Mouse (Mus musculus) kidney, postnatal 0 days (tissue): ENCODE results near the gene Snai1. TPM values are rescaled to one million over a fixed set of nuclear protein-coding genes. Genes with fewer than 3 reads are reported as not detected.

ENCODE experiments used
- ATAC-seq: fragments of 200-750 bp; cut with Nextera tagmentation; replicated peaks from 2 replicates; pipeline ENCODE4 v1.8.0; 2017; ENCODE audit warnings: low read depth, moderate number of reproducible peaks, moderate TSS enrichment, moderate library complexity; ENCODE audit not compliant: low FRiP score
- DNase-seq: peaks from one replicate; pipeline ENCODE4 v3.0.0-alpha.2; 2016; ENCODE audit warnings: low spot score
- H3K27ac ChIP-seq: fragments of 300-500 bp; sonication (generic); 2 replicates; pipeline ENCODE4 v1.5.1; 2014; ENCODE audit warnings: mild to moderate bottlenecking
- H3K27me3 ChIP-seq: fragments of 300-500 bp; sonication (generic); 2 replicates; pipeline ENCODE4 v1.6.1; 2014; ENCODE audit warnings: low read length, mixed read lengths; ENCODE audit not compliant: insufficient read depth
- H3K36me3 ChIP-seq: fragments of 300-500 bp; sonication (generic); 2 replicates; pipeline ENCODE4 v1.6.1; 2014; ENCODE audit warnings: low read length, mixed read lengths; ENCODE audit not compliant: insufficient read depth
- H3K4me1 ChIP-seq: fragments of 300-500 bp; sonication (generic); replicated peaks from 2 replicates; pipeline ENCODE4 v1.6.1; 2014; ENCODE audit warnings: antibody characterized with exemption, low read length, mixed read lengths; ENCODE audit not compliant: insufficient read depth
- H3K4me2 ChIP-seq: fragments of 300-500 bp; sonication (generic); 2 replicates; pipeline ENCODE4 v1.6.1; 2014; ENCODE audit warnings: mild to moderate bottlenecking, low read length, moderate library complexity, mixed read lengths
- H3K4me3 ChIP-seq: fragments of 300-500 bp; sonication (generic); replicated peaks from 2 replicates; pipeline ENCODE4 v1.5.1; 2014; ENCODE audit warnings: low read depth, low read length
- H3K9ac ChIP-seq: fragments of 300-500 bp; sonication (generic); 2 replicates; pipeline ENCODE4 v1.6.1; 2014; ENCODE audit warnings: low read depth, low read length
- H3K9me3 ChIP-seq: fragments of 300-500 bp; sonication (generic); replicated peaks from 2 replicates; pipeline ENCODE4 v1.6.1; 2016; ENCODE audit warnings: low read length, inconsistent platforms, mixed read lengths
- CTCF ChIP-seq: IDR thresholded peaks from 2 replicates; pipeline ENCODE4 v1.5.1; 2016; ENCODE audit warnings: antibody characterized with exemption, low read depth, mild to moderate bottlenecking, moderate library complexity
- WGBS: fragments of 180-500 bp; shearing (Covaris S2); extraction: QIAGEN DNeasy Blood & Tissue Kit; methylation state at CpG from one replicate; pipeline ENCODE4 v1.1.7; 2014; 5-methylcytosine and 5-hydroxymethylcytosine counted together
- polyA plus RNA-seq: library from polyadenylated mRNA; unstranded; fragments of >200 nt; fragmentation: Nextera tagmentation; extraction: Ambion mirVana; gene quantifications from 2 replicates; pipeline ENCODE4 v1.2.1, GENCODE M21; 2015

Gene Snai1
- polyA plus RNA-seq, 1 experiment from 2014 or later, result 36.1 TPM

GRCm38 (mm10) chr2:167497272-167497671 lies 40.7 kb upstream of the Snai1 start:
- peak; percentile 73 for TF ChIP-seq CTCF
- DNase-seq, result peak; percentile 56
- 76% methylated on average over 5 of the region's 5 CpGs for WGBS

DNA sequence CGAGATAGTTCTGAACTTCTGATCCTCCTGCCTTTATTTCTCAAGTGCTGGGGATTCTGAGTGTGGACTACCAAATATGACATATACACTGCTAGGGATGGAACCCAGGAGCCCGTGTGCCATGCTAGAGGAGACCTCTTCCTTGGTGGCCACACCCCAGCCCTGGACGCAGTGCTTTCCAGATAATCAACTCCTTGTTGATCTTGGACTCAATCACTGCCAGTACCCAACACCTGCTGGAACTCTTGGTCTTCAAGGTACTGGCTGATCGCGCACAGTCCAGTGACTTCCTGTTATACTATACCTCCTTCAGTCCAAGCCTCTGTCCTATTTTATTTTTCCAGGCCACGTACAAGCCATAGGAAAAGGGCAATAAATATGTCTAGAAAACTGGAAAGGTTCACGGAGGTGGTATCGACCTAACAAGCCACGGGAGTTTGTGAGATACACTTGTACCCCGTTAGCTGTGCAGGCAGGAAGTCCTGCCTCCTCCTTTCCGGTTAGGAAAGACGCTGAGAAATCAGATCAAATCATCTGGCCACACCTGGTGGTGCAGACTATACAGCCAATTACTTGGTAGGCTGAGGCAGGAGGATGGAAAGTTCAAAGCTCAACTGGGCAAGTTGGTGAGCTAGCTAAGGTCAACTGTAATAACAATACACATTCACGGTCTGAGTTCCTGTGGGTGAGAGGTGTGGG lies 35.3 kb upstream of the Snai1 start:
- peak overlapping the region; percentile 96 for H3K4me3 ChIP-seq
- no peaks in the 10 kb centered on the region for H3K9me3 ChIP-seq
- H3K4me2 ChIP-seq, result peak overlapping the region; percentile 82
- 0 out of 2 replicates have a peak, but pooled peaks cover 16% of the 10 kb centered on the region for H3K4me1 ChIP-seq
- ATAC-seq, result peak; percentile 22
- no peaks in the 10 kb centered on the region for H3K27me3 ChIP-seq
- peaks cover 7% of the 10 kb centered on the region; the same call in 1 of the 2 replicates for H3K36me3 ChIP-seq
- no peak for DNase-seq
- WGBS, result 42% methylated on average over 13 of the region's 13 CpGs
- no peak for TF ChIP-seq CTCF
- H3K9ac ChIP-seq, result peak overlapping the region; percentile 96
- H3K27ac ChIP-seq, result peak overlapping the region; percentile 90

More at GRCm38 (mm10) chr2:167497272-167497671, 40.7 kb upstream of the Snai1 start:
- H3K27ac ChIP-seq, result no peak overlapping the region
- no peak for ATAC-seq
- no peak overlapping the region for H3K4me3 ChIP-seq
- no peak overlapping the region for H3K4me2 ChIP-seq
- H3K9me3 ChIP-seq, result no peaks in the 10 kb centered on the region
- H3K9ac ChIP-seq, result no peak overlapping the region
- H3K36me3 ChIP-seq, result no peaks in the 10 kb centered on the region
- H3K27me3 ChIP-seq, result no peaks in the 10 kb centered on the region
- H3K4me1 ChIP-seq, result 0 out of 2 replicates have a peak, but pooled peaks cover 5% of the 10 kb centered on the region

DNA sequence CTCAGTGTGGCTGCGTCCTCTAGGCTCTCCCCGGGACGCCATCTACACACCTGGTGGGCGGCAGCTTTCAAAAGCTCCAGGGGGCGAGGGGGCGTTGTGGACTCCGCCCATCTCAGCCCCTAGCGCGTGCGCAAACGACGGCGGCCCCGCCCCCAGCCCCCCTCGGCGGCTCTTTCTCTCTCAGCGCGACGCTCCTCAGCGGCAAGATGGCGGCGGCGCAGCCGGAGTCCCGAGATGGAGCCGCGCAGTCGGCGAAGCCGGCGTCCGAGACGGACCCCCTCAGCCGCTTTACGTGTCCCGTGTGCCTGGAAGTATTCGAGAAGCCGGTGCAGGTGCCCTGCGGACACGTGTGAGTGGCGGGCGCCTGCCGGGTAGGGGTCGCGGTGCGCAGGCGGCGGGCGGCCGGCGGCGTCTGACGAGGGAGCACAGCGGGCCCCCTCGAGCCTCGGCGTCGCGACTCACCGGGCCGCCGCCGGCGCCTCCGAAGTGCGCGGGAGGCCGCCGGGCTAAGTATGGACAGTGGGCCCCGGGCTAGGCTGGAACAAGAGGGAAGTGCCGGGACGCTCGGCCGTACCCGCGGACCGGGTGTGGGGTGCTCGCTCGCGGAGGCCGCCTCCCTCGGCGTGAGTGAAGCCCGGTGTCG lies 34.6 kb upstream of the Snai1 start:
- Histone ChIP-seq H3K27me3 (no peaks in the 10 kb centered on the region), H3K9me3 (no peaks in the 10 kb centered on the region), H3K27ac (peak overlapping the region; percentile 90), H3K4me2 (peak overlapping the region; percentile 82), H3K9ac (peak overlapping the region; percentile 96), H3K36me3 (peaks cover 7% of the 10 kb centered on the region; the same call in 1 of the 2 replicates), H3K4me3 (peak overlapping the region; percentile 96), H3K4me1 (0 out of 2 replicates have a peak, but pooled peaks cover 16% of the 10 kb centered on the region)
- under 1% methylated on average over 70 of the region's 85 CpGs for WGBS
- DNase-seq (peak; percentile 93), ATAC-seq (peak; percentile 75)
- TF ChIP-seq CTCF, result 0 out of 2 replicates have a peak, but pooled peaks have one; percentile 14

GRCm38 (mm10) chr2:167503896-167504349 lies 34.1 kb upstream of the Snai1 start:
- peak; percentile 45 for DNase-seq
- H3K27ac ChIP-seq, result peak overlapping the region; percentile 90
- peak overlapping the region; percentile 96 for H3K9ac ChIP-seq
- ATAC-seq, result peak; percentile 47
- peak overlapping the region; percentile 82 for H3K4me2 ChIP-seq
- H3K9me3 ChIP-seq, result no peaks in the 10 kb centered on the region
- under 1% methylated on average over 23 of the region's 32 CpGs for WGBS
- no peak for TF ChIP-seq CTCF
- 0 out of 2 replicates have a peak, but pooled peaks cover 16% of the 10 kb centered on the region for H3K4me1 ChIP-seq
- H3K4me3 ChIP-seq, result peak overlapping the region; percentile 96
- peaks cover 12% of the 10 kb centered on the region for H3K36me3 ChIP-seq
- H3K27me3 ChIP-seq, result no peaks in the 10 kb centered on the region

DNA sequence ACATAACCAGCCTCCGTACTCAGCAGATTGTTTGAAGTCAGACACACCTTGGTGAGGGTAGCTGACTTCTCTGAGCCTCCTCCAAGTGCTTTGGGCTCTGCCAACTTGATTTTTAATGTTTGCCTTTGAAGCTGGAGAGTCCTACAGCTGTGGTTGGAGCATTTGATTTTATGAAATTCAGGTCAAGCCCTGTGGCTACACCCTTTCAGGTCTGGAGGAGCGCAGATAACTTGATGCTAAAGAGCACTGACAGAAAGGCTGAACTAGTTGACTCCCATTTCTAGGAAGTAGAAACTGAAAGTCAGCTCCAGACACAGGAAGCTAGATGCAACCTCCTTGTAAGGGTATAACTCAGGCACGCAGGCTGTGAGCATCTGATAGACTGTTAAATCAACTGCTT lies 32.9 kb upstream of the Snai1 start:
- no peak overlapping the region for H3K27ac ChIP-seq
- no peaks in the 10 kb centered on the region for H3K9me3 ChIP-seq
- no peak overlapping the region for H3K9ac ChIP-seq
- DNase-seq, result peak; percentile 58
- 0 out of 2 replicates have a peak, but pooled peaks cover 16% of the 10 kb centered on the region for H3K4me1 ChIP-seq
- WGBS, result 59% methylated on average over 3 of the region's 3 CpGs
- peaks cover 15% of the 10 kb centered on the region for H3K36me3 ChIP-seq
- no peak for TF ChIP-seq CTCF
- peak overlapping the region; percentile 82; the same call in 1 of the 2 replicates for H3K4me2 ChIP-seq
- no peak for ATAC-seq
- no peaks in the 10 kb centered on the region for H3K27me3 ChIP-seq
- no peak overlapping the region for H3K4me3 ChIP-seq

GRCm38 (mm10) chr2:167506546-167507260 lies 31.3 kb upstream of the Snai1 start:
- Histone ChIP-seq H3K27me3 (no peaks in the 10 kb centered on the region), H3K36me3 (peaks cover 24% of the 10 kb centered on the region), H3K27ac (no peak overlapping the region; the same call in 1 of the 2 replicates), H3K4me2 (no peak overlapping the region), H3K4me1 (0 out of 2 replicates have a peak, but pooled peaks cover 16% of the 10 kb centered on the region), H3K4me3 (no peak overlapping the region), H3K9me3 (no peaks in the 10 kb centered on the region), H3K9ac (no peak overlapping the region)
- no peak for DNase-seq
- ATAC-seq, result no peak
- WGBS, result 92% methylated on average over 10 of the region's 10 CpGs
- no peak for TF ChIP-seq CTCF
